Mouse (Mus musculus) left cerebral cortex, adult 18-20 months (tissue): ENCODE results near the gene Sart3. TPM values are rescaled to one million over a fixed set of nuclear protein-coding genes. Genes with fewer than 3 reads are reported as not detected.
A peak's percentile ranks its signal among the peaks of the same experiment; 100 is the strongest.

Experiments used
- DNase-seq, 2 experiments: peaks; one replicate each; pipeline ENCODE4 v3.0.0; 2021 to 2022; ENCODE audit warnings: low spot score in 2 of 2, mixed read lengths in 1 of 2
- total RNA-seq, 2 experiments: library from RNA; stranded (reverse); gene quantifications; 2 replicates each; pipeline ENCODE4 v1.2.3; 2021

The Sart3 gene
- total RNA-seq, 2 experiments from 2014 or later, result 46.8 to 51.8 TPM

DNA sequence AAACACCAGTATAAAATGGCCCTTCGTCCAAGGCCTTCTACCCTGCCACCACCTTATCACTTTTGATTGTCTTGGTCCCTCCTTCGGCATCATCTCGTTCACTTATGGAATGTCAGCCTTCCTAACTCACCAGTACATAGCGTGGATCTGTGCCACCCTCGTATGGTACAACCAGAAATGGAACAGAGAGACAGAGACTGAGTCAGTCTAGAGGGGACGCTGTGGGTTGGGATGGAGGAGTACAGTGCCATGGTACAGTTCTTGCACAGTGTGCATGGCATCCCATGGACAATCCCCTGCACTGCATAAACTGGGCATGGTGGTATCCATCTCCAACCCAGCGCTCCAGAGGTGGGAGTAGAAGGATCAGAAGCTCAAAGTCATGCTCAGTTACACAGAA, 43.6 kb downstream of the Sart3 start:
- DNase-seq, result no peak

DNA sequence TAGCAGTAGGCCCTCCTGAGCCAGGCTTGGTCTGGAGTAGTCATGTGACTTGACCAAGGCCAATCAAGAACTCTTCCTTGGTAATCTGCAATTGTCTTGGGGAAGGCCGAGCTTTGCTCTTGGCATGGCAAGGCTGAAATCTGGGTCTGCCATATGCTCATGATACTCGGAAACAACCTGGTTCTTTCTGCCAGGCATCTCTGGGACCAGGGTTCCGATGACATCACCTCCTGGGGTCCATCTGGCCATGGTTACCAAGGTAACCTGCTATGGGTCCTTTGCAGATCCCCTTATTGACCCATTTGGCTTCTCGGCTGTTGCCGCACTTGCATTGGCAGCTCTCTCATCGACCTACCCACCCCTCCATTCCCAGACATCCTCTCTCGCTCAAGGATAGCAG, 44.3 kb downstream of the Sart3 start:
- DNase-seq, result no peak

DNA sequence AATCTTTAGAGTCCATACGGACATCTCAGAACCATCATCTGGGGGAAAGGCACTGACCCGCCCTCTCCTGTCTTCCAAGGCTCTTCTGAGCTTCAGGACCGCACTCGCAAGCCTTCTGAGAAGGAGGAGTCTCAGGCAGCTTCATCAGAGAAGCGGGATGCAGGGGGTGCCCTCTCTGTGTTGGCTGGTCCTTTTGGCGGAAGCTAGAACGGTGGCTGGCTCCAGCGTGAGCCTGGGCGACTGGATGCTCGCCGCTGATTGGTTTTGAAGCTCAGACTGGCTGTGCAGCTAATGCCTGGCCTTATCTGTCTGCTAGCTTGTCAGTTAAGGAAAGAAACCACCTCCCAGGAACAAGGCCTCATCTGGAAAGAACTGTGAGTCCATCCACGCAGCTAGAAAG, 45.1 kb downstream of the Sart3 start:
- DNase-seq, result no peak

DNA sequence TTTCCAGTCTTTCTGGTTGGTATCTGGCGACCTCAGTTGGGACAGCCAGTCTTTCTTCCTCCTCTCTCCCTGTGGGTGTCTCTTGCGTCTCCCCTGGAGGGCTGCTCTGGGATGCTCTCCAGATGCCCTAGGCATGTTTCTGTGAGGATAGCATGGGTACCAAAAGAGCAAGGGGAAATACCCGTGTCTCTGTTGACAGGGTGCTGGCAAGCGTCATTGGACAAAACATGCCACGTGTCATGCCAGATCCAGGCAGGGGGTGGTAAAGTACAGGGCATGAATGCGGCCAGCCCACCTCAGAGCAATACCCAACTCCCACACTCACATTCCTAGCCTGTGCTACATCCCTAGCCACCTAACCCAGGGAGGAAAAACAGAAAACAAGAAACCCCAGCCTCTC, 45.7 kb downstream of the Sart3 start:
- DNase-seq, result no peak

DNA sequence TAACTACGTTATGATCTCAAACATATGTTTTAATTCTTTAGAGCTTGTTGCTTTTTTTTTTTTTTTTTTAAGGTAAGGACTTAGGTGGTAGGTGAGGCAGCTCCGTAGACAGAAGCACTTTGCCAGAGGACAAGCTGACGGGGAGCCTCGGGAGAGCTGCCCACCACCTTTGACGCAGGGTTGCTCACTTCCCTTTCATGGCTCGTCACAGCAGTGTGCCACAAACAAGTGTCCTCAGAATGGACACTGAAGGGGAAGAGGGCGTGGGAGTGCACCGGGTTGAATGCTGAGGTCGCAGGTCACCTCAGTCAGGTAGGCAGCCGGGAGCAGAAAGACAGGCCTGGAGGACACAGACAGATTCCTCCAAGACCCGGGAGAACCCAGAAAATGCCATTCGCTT, 46.9 kb downstream of the Sart3 start:
- DNase-seq, result no peak

DNA sequence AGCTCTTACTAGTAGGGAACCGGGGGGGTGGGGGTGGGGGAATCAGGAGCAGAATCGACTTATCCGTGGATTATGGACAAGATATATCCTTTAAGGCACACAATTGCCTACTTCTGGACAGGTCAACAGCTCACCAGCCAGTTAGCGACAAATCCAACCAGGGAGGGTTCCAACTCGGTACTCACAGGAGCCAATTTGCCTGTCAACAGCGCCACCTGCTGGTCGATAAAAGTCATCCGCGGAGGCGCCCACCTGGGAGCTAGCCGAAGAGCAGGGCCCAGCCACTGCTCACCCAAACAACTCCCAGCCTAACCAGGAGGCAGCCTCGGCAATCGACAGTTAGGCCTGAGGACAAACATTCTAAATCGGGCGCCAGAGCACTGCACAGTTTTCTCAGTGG, 47.9 kb downstream of the Sart3 start, which contains the start of gene 1700069L16Rik:
Gene 1700069L16Rik, minus strand, starts transcription at position 327 of the 400 bp plus-strand sequence.
- DNase-seq, result peak; percentile 90 to 92

DNA sequence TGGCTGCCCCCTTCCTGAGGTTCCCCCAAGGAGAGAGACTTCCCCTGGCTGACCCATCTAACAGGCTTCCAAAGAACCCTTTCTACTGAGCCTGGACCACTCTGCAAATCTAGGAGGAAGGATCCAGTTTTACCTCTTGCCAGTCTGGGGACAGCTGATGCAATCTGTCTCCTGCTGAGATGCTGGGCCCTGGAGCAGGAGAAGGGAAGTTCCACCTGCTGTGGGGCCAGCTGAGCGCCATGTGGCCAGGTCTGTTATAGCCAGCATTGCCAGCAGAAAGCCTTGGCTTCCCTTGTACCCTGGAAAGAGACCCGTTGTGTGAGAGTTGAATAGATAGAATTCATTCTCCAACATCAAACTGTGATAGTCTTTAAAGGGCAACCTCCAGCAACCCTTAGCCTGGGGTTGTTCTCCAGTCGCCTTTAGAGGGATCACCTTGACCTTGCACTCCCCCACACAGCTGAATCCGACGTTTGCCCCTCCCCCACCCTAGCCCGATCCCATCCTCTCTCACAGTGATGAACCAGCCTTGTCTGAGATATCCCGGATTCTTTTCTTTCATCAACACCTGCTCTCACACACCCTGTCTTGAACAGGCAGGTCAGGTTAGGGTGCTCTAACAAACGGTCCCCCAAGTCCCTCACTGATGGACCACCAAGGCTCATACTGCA, 48.6 kb downstream of the Sart3 start:
- no peak for DNase-seq

DNA sequence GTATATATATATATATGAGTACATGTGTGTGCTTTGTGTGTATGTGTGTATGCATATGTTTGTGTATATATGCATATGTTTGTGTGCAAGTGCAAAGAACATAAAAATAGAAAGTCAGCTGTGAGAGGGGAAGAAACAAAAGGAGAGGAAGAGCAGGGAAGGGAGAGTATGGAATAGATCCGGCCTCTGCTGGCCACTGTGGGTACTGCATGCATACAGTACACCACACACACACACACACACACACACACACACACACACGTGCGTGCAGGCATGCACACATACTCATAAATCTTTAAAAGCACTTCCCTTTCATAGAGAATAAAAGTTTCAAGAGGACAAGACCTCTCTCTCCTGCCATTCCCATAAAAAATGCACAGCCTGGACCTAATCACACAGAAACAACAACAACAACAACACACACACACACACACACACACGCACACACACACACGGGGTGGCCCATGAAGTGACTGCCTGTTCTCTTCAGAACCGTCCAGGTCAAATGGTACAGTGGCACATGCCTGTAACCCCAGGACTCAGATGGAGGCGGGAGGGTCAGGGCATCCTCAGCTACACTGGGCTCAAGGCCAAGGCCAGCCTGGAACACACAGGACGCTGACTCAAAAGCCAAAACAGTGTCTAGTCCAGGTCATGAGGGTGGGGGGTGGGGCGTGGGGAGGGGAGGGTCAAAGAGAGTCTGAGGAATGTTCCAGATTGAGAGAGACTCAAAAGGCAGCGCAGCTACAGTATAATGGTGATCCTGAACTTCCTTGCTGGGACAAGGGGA, 49.9 kb downstream of the Sart3 start:
- no peak for DNase-seq

DNA sequence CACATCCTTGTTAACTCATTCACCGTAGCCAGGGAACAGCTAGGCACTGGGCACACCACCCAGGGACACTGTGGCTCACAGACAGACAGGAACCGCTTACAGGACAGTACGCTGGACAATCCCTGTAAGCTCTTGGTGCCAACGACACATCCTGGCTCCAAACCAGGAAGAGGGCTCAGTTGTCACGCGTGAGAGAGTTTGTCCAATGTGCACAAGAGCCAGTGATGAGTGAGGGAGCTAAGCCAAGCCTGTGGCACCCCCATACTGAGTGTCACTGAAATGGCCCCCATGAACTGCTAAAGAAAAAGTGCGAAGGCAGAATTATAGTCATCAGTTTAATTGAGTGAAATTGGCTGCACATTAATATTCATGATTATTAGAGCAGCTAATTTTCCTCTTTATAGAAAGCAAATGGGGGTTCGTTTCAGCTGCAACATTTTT, 53.1 kb downstream of the Sart3 start:
- no peak for DNase-seq

DNA sequence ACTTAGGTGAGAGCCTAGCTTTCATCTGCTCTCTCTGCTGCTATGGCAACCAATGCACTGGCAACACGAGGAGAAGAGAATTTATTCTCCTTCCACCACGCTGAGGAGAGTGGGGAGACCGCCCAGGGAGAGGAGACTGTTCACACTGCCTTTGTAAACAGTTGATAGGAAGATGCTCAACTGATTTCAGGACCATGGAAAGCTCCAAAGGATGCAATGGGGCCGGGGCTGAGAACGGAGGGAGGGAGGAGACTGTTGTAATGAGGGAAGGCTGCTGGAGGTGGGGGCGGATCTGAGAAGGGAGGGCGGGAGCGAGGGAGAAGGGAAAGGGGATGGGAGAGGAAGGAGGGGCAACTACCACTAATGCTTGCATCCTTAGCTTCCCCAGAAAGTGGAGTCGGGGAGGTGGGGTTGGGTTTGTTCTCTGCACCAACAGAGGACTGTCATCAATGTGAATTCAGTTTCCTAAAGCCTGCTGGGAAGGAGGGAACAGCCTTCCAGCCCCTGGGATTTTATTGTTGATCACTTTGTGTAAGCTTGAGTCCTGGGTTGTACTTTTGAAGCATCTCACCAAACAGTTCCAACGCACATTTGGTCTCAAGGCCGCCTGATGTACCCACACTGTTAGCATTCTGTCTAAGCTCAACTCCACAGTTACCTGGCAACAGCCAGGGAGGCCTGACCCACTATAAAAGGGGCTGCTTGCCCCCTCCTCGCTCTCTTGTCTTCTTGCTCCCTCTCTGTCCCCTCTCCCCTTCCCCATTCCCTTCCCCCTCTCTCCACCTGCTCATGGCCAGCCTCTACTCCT, 55.5 kb downstream of the Sart3 start:
- peak; percentile 42 to 64 for DNase-seq

DNA sequence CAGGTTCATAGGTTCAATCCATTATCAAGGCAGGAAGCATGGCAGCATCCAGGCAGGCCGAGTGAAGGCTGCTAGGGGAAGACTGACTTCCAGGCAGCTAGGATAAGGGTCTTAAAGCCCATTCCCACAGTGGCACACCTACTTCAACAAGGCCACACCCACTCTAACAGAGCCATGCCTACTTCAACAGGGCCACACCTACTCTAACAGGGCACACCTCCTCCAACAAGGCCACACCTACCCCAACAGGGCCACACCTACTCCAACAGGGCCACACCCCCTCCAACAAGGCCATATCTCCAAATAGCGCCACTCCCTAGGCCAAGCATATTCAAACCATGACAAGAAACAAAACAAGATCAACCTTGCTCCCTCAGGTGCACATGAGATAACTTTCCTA, 59.4 kb downstream of the Sart3 start:
- DNase-seq, result no peak

DNA sequence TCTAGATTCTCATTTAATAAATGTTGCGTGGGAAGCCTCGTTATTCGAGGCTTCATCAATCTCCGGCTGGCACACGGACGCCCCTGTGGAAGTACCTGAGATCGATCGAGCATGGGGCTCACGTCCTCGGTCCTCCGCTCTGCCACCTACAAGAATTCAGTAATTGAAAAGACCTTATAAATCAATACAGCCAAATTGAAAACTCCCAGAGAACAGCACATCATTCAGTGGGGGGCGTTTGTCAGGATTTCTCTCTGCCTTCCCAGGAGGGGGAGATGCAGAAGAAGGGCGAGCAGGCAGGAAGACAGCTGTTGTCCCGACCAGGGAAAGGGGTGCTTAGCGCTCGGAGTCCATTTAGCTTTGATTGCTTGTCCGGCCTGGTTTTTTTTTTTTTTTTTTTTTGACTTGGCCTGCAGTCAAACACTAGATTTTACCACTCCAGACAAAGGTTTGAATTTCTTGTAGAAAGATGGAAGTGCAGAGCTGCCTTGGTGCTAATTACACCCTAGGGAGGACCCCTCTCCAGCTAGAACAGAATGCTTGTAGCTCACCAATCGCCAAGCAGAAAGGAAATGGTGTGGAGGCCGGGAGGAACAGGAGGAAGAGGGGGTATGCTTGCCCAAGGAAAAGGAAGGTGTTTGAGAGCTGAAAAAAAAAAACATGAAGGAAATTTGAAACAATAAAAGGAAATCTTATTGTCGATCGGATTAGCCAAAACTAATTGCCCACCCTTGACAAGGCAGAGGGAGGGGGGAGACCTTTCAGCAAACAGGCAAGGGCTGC, 68.3 kb downstream of the Sart3 start:
- DNase-seq, result no peak

DNA sequence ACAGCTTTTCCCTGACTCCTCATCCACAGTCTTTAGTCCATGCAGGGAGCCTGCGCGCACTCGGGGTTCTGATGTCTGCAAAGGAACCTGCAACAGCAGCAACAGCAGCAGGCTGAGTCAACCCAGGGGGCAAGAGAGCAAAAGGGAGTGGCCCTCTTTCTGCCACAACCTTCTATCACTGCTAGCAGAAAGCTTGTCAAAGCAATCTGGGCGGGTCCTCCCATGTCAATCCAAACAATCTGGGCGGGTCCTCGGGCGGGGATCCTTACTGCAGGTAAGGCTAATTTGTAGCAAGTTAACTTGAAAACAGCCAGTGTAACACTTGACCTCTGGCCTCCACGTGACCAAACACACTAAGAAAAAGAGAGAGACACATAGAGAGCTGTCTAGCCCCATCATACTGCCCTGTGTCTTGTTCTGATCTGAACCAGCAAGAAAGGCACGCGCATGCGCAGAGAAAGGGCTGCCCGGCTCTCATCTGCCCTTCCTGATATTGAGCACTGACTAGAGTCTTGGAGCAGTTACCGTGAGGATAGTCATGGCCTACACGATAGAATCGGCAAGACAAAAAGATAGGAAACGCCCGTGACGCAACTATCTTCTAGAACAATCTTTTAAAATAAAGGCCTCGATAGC, 71.8 kb downstream of the Sart3 start:
- DNase-seq, result no peak

DNA sequence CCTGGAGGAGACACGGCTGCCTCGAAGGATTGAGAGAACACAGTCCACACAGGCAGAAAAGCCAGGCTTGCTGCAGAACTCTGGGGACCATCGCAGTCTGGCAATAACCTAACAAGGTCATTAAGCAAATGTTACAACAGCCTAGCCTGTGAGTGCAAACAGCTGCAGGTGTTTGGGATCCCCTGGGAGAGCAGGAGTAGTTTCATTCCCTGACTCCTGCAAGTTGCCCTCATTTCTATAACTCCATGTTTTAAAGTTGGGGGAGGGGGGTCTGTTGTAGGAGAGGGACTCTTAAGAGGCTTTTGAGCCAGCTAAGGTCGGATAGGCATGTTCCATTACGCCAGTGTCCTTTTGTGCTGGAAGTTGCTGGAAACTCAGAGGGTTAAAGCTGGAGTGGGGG, 77.9 kb downstream of the Sart3 start:
- DNase-seq, result no peak

DNA sequence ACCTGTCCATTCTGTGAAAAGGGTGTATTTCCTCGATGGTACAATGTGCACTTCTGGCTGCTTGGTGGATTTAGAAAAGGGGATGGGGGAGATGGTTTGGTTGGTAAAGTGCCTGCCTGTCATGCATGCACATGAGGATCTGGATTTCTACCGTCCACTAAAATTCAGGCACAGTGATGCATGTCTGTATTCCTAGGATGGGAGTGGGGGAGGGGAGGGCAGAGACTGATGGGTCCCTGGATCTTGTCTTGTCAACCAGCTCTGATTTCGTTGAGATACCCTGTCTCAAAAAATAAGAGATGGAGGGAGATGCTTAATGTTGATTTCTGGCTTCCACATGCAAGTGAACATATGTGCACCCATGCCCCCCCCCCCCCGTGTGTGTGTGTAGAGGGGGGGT, 78.3 kb downstream of the Sart3 start:
- DNase-seq, result no peak

DNA sequence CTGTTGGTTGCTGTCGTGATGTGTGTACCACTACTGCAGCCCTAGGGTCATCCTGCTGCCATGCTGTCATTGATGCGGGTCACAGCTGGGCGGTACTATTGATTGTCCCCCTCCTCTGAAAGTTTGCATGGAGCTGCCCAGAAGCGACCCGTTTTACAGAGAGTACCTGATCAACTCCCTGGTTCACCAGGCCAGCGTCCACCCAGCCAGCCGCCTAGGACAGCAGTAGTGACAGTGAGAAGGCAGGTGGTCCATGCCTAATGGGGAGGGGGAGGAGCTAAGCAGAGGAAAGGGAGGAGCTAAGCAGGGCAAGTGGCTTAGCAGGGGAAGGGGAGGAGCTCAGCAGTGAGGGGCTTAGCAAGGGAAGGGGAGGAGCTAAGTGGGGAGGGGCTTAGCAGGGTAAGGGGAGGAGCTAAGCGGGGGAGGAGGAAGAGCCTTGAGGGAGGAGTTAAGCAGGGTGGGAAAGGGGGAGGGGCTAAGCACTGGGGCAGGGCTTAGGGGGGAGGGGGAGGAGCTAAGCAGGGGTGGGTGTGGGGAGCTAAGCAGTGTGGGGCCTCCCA, 79.0 kb downstream of the Sart3 start:
- no peak for DNase-seq
